Mouse (Mus musculus): ENCODE measurements around the gene 9130213A22Rik.

9130213A22Rik gene

GRCm38 (mm10) chr11:69122336-69122951 lies at the start of gene 9130213A22Rik:
Gene 9130213A22Rik (minus strand): TSS chr11:69122589.
- DNase-seq (ENCODE audit: low spot score): peak; percentile 92

- peak; percentile 70 for DNase-seq (ENCODE audit: low spot score)
These were observed 49.2 kb upstream of the 9130213A22Rik start for GRCm38 (mm10) chr11:69171626-69172025.

- no peak for DNase-seq (ENCODE audit: low spot score)
These were observed 46.9 kb upstream of the 9130213A22Rik start for GRCm38 (mm10) chr11:69169313-69169712.

GRCm38 (mm10) chr11:69156800-69157199 lies 34.4 kb upstream of the 9130213A22Rik start, which contains the start of gene Alox12b:
Gene Alox12b (plus strand): TSS chr11:69156989.
- DNase-seq (ENCODE audit: low spot score): peak; percentile 35

- DNase-seq (ENCODE audit: low spot score): no peak
These were observed 33.0 kb upstream of the 9130213A22Rik start for GRCm38 (mm10) chr11:69155351-69155750.

GRCm38 (mm10) chr11:69153831-69154230 lies 31.4 kb upstream of the 9130213A22Rik start:
- DNase-seq (ENCODE audit: low spot score): no peak

- DNase-seq (ENCODE audit: low spot score): no peak
These were observed 28.6 kb upstream of the 9130213A22Rik start for GRCm38 (mm10) chr11:69151004-69151403.

- DNase-seq (ENCODE audit: low spot score): peak; percentile 71
These were observed 28.1 kb upstream of the 9130213A22Rik start for GRCm38 (mm10) chr11:69150444-69150843.

- DNase-seq (ENCODE audit: low spot score): no peak
These were observed 27.3 kb upstream of the 9130213A22Rik start for GRCm38 (mm10) chr11:69149728-69150127.

GRCm38 (mm10) chr11:69148451-69148960 lies 26.1 kb upstream of the 9130213A22Rik start:
- no peak for DNase-seq (ENCODE audit: low spot score)

GRCm38 (mm10) chr11:69147546-69147945 lies 25.2 kb upstream of the 9130213A22Rik start:
- DNase-seq (ENCODE audit: low spot score): peak; percentile 39

- no peak for DNase-seq (ENCODE audit: low spot score)
These were observed 13.0 kb upstream of the 9130213A22Rik start for GRCm38 (mm10) chr11:69135361-69135760.

GRCm38 (mm10) chr11:69134622-69134968 lies 12.2 kb upstream of the 9130213A22Rik start:
- DNase-seq (ENCODE audit: low spot score): no peak

GRCm38 (mm10) chr11:69133923-69134621 lies 11.7 kb upstream of the 9130213A22Rik start:
- DNase-seq (ENCODE audit: low spot score): peak; percentile 59

GRCm38 (mm10) chr11:69133566-69133922 lies 11.2 kb upstream of the 9130213A22Rik start:
- no peak for DNase-seq (ENCODE audit: low spot score)

GRCm38 (mm10) chr11:69128426-69129122 lies 6.2 kb upstream of the 9130213A22Rik start:
- DNase-seq (ENCODE audit: low spot score): no peak

GRCm38 (mm10) chr11:69126706-69127095 lies 4.3 kb upstream of the 9130213A22Rik start:
- no peak for DNase-seq (ENCODE audit: low spot score)

GRCm38 (mm10) chr11:69125919-69126705 lies 3.7 kb upstream of the 9130213A22Rik start:
- no peak for DNase-seq (ENCODE audit: low spot score)

GRCm38 (mm10) chr11:69125852-69125918 lies 3.3 kb upstream of the 9130213A22Rik start, which contains the start of gene Aloxe3:
Gene Aloxe3 (plus strand): TSS chr11:69125896.
- no peak for DNase-seq (ENCODE audit: low spot score)

- peak; percentile 79 for DNase-seq (ENCODE audit: low spot score)
These were observed 2.9 kb upstream of the 9130213A22Rik start for GRCm38 (mm10) chr11:69125041-69125851.

- no peak for DNase-seq (ENCODE audit: low spot score)
These were observed 2.1 kb upstream of the 9130213A22Rik start for GRCm38 (mm10) chr11:69124498-69124847.

Measured in ovary, postnatal 36 days (tissue).